ENCODE assay signal across 9 mouse cellular contexts in the genomic region with DNA sequence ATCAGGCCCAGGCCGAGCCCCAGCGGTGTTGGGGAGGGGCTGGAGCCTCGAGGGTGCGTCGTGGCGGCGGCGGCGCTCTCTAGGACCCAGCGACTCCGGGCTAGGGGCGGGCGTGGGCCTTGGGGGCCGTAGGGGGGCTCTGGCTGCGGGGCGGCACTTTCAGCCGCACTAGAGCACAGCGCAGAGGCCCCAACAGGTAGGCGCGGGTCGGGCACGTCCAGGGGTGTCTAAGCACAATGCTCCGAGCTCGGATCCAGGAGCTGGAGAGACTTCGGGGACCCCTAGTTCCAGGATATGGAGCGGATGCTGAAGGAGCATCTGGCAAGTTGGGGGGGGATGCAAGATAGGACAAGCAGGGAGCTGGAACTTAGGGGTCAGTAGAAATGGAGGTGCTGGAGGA. TPM values are rescaled to one million over a fixed set of nuclear protein-coding genes. Genes with fewer than 3 reads are reported as not detected.
DNase-seq lines count a peak whose midpoint lies in the region; ATAC-seq and TF ChIP-seq lines count a peak whose summit lies in the region.
"Had no signal": no experiment of that assay in that cellular context is flagged by ENCODE, and none has a peak within 500 bp of the region (broad histone marks: within the 10 kb centered on the region; RNA-seq: fewer than 3 reads in every experiment).

No protein-coding gene starts in this region.

- no peaks in the 10 kb centered on the region for H3K9me3 ChIP-seq in heart, embryonic 14.5 days (ENCODE audit: control insufficient read depth, low read length)
- no peaks in the 10 kb centered on the region for H3K9me3 ChIP-seq in neural tube, embryonic 13.5 days

- H3K9ac ChIP-seq in heart, embryonic 14.5 days (ENCODE audit: low read length): peak overlapping the region; percentile 90
- H3K9ac ChIP-seq in liver, adult 2 months (ENCODE audit: low read depth, low read length): peak overlapping the region; percentile 33
- H3K9ac ChIP-seq in neural tube, embryonic 13.5 days: peak overlapping the region; percentile 90

- ATAC-seq in heart, embryonic 14.5 days (ENCODE audit: insufficient number of reproducible peaks, insufficient read depth, low FRiP score, low read depth): peak; percentile 42
- ATAC-seq in neural tube, embryonic 13.5 days (ENCODE audit: low read depth): peak; percentile 84

- H3K4me1 ChIP-seq in heart, embryonic 14.5 days (ENCODE audit: control insufficient read depth in 2 of 2, insufficient read depth in 2 of 2, low read length in 2 of 2): peaks cover 7 to 25% of the 10 kb centered on the region in 2 experiments; a peak in 2 of 4 replicates
- H3K4me1 ChIP-seq in liver, adult 2 months (ENCODE audit: control insufficient read depth, insufficient read depth, low read length): no peaks in the 10 kb centered on the region
- H3K4me1 ChIP-seq in neural tube, embryonic 13.5 days (replicated peaks): peaks cover 41% of the 10 kb centered on the region

- under 1% methylated on average over 26 of the region's 26 CpGs for WGBS in heart, embryonic 14.5 days
- 3% methylated on average over 25 of the region's 26 CpGs for WGBS in liver, adult 2 months
- 1% methylated on average over 26 of the region's 26 CpGs for WGBS in neural tube, embryonic 13.5 days

- DNase-seq in cerebellum, postnatal 25 days: peak; percentile 11 to 27
- no peak for DNase-seq in cerebellum, adult 9-10 months
- peak; percentile 36 for DNase-seq in Muller cell, postnatal 12 days (ENCODE audit: inconsistent ontology term)
- no peak for DNase-seq in liver, adult 2 months (ENCODE audit: extremely low read depth, low read depth, low spot score)
- DNase-seq in cerebellum, postnatal 4 days (ENCODE audit: low spot score in 2 of 2): no peak
- no peak for DNase-seq in adrenal gland, postnatal 36 days

- H3K36me3 ChIP-seq in heart, embryonic 14.5 days (ENCODE audit: control insufficient read depth, insufficient read depth, low read length): peaks cover 48% of the 10 kb centered on the region
- H3K36me3 ChIP-seq in liver, adult 2 months (ENCODE audit: control insufficient read depth, insufficient read depth, low read length): no peaks in the 10 kb centered on the region; the same call in 1 of the 2 replicates
- peaks cover 62% of the 10 kb centered on the region for H3K36me3 ChIP-seq in neural tube, embryonic 13.5 days

- no peak for TF ChIP-seq CTCF in liver, adult 2 months (IDR thresholded peaks at IDR 0.05; ENCODE audit: low read depth, low read length)

- H3K79me2 ChIP-seq in liver, adult 2 months (ENCODE audit: control insufficient read depth, insufficient read depth, low read length): no peaks in the 10 kb centered on the region

- TF ChIP-seq POLR2A in liver, adult 2 months (IDR thresholded peaks at IDR 0.05; ENCODE audit: extremely low read depth, insufficient read depth, low read length): no peak

- peak overlapping the region; percentile 58 to 74 for H3K4me3 ChIP-seq in heart, embryonic 14.5 days (ENCODE audit: control insufficient read depth in 1 of 2, insufficient read depth in 1 of 2, low read depth in 1 of 2, low read length in 2 of 2)
- H3K4me3 ChIP-seq in liver, adult 2 months (ENCODE audit: insufficient read depth, low read depth, low read length): peak overlapping the region; percentile 35
- H3K4me3 ChIP-seq in neural tube, embryonic 13.5 days: peak overlapping the region; percentile 74

- peak overlapping the region; percentile 32 to 82; a peak in 3 of 4 replicates for H3K27ac ChIP-seq in heart, embryonic 14.5 days (replicated peaks in 1 of 2; ENCODE audit: control insufficient read depth in 1 of 2, insufficient read depth in 1 of 2, low read depth in 2 of 2, low read length in 2 of 2)
- H3K27ac ChIP-seq in liver, adult 2 months (replicated peaks; ENCODE audit: insufficient read depth, low read depth, low read length): no peak overlapping the region
- peak overlapping the region; percentile 85 for H3K27ac ChIP-seq in neural tube, embryonic 13.5 days (replicated peaks)

- H3K27me3 ChIP-seq in heart, embryonic 14.5 days (ENCODE audit: control insufficient read depth, insufficient read depth, low read length): no peaks in the 10 kb centered on the region
- 0 out of 2 replicates have a peak, but pooled peaks cover 2% of the 10 kb centered on the region for H3K27me3 ChIP-seq in liver, adult 2 months (ENCODE audit: control insufficient read depth, insufficient read depth, low read length)
- no peaks in the 10 kb centered on the region for H3K27me3 ChIP-seq in neural tube, embryonic 13.5 days

- H3K4me2 ChIP-seq in heart, embryonic 14.5 days (ENCODE audit: low read length): peak overlapping the region; percentile 80
- H3K4me2 ChIP-seq in neural tube, embryonic 13.5 days: peak overlapping the region; percentile 85

RNA-seq across cellular contexts. Expression of gene Mfap2, which starts 0.3 kb away (rescaled TPM):
- 243 and 295 TPM in 2 replicates for polyA plus RNA-seq in heart, embryonic 14.5 days (2014; fragmentation: Nextera tagmentation; extraction: Ambion mirVana)
- 0.18 TPM in 1 of 2 replicates, not detected in the other for total RNA-seq in liver, adult 2 months (2014; rRNA removed)
- 0.30 and 0.45 TPM in 2 replicates for polyA plus RNA-seq in liver, adult 2 months (2012; rRNA removed)
- polyA plus RNA-seq in neural tube, embryonic 13.5 days (2015; fragmentation: Nextera tagmentation; extraction: Ambion mirVana): 248 and 255 TPM in 2 replicates
- total RNA-seq in adrenal gland, postnatal 36 days (2021): 10 to 100 TPM in 1 of 2 experiments, 1 to 10 TPM in 1; 8.4 to 10.5 TPM
- total RNA-seq: neutrophil, adult 5-6 weeks had no signal

RNA-seq across cellular contexts. Expression of gene Atp13a2, which starts 23.9 kb away (rescaled TPM):
- polyA plus RNA-seq in heart, embryonic 14.5 days (2014; fragmentation: Nextera tagmentation; extraction: Ambion mirVana): 24.7 and 27.2 TPM in 2 replicates
- 12.9 and 13.3 TPM in 2 replicates for total RNA-seq in liver, adult 2 months (2014; rRNA removed)
- polyA plus RNA-seq in liver, adult 2 months (2012; rRNA removed): 32.5 and 34.0 TPM in 2 replicates
- 133 and 144 TPM in 2 replicates for polyA plus RNA-seq in neural tube, embryonic 13.5 days (2015; fragmentation: Nextera tagmentation; extraction: Ambion mirVana)
- 10 to 100 TPM; 33.3 to 34.2 TPM for total RNA-seq in adrenal gland, postnatal 36 days (2021)

RNA-seq across cellular contexts. Expression of gene Sdhb, which starts 49.5 kb away (rescaled TPM):
- 1,003 and 1,015 TPM in 2 replicates for polyA plus RNA-seq in heart, embryonic 14.5 days (2014; fragmentation: Nextera tagmentation; extraction: Ambion mirVana)
- 479 and 532 TPM in 2 replicates for total RNA-seq in liver, adult 2 months (2014; rRNA removed)
- 324 and 347 TPM in 2 replicates for polyA plus RNA-seq in liver, adult 2 months (2012; rRNA removed)
- 473 and 497 TPM in 2 replicates for polyA plus RNA-seq in neural tube, embryonic 13.5 days (2015; fragmentation: Nextera tagmentation; extraction: Ambion mirVana)
- total RNA-seq in adrenal gland, postnatal 36 days (2021): 100 to 1,000 TPM; 418 to 498 TPM

RNA-seq across cellular contexts. Expression of gene Crocc, which starts 49.8 kb away (rescaled TPM):
- polyA plus RNA-seq in heart, embryonic 14.5 days (2014; fragmentation: Nextera tagmentation; extraction: Ambion mirVana): 3.3 and 4.4 TPM in 2 replicates
- total RNA-seq in liver, adult 2 months (2014; rRNA removed): 0.67 and 0.74 TPM in 2 replicates
- 0.76 and 1.7 TPM in 2 replicates for polyA plus RNA-seq in liver, adult 2 months (2012; rRNA removed)
- 4.9 and 7.2 TPM in 2 replicates for polyA plus RNA-seq in neural tube, embryonic 13.5 days (2015; fragmentation: Nextera tagmentation; extraction: Ambion mirVana)
- total RNA-seq in adrenal gland, postnatal 36 days (2021): 1 to 10 TPM; 5.5 to 5.8 TPM

Comparison
In these comparisons a context has a peak if more than half of its experiments do, and no peak if none do; other contexts are left out.
1. DNase-seq: peak in cerebellum, postnatal 25 days (2 of 2) and Muller cell, postnatal 12 days (single experiment); none in cerebellum, adult 9-10 months (single experiment), liver, adult 2 months (single experiment), cerebellum, postnatal 4 days (0 of 2) and adrenal gland, postnatal 36 days (0 of 2).
2. H3K9ac ChIP-seq: peak in every context shown above with its lines; median percentile 90 in heart, embryonic 14.5 days; 90 in neural tube, embryonic 13.5 days; 33 in liver, adult 2 months.
3. RNA of gene Mfap2, which starts 0.3 kb away (polyA plus RNA-seq): 243 to 295 TPM in heart, embryonic 14.5 days and 248 to 255 TPM in neural tube, embryonic 13.5 days; 0.30 to 0.45 TPM in liver, adult 2 months; every median in the first group is over 100 times any median in the second.
4. Peak in every context shown above with its lines, with median percentiles within 50 percentile points of each other: H3K4me3 ChIP-seq.